ENCODE assay signal across 27 mouse cellular contexts in the genomic region with DNA sequence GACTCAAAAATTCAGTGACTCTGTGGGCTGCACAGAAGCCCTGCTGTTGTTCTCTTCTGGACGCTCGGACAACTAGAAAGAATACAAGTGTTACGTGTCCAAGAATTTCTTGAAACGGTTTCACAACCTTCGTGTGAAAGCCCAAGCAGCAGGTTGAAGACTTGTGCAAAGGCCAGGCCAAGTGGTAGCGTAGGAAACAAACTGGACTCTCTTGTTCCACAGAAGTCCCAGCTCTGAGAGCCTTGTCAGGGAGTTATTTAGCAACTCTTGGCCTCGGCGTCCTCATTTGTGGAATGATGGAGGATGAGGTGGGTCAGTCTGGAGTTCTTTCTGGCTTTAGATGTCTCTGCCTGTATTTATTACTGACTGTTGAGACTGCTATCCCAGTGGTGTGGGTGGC. TPM values are rescaled to one million over a fixed set of nuclear protein-coding genes. Genes with fewer than 3 reads are reported as not detected.
DNase-seq lines count a peak whose midpoint lies in the region; ATAC-seq and TF ChIP-seq lines count a peak whose summit lies in the region.
"Had no signal": no experiment of that assay in that cellular context is flagged by ENCODE, and none has a peak within 500 bp of the region (broad histone marks: within the 10 kb centered on the region; RNA-seq: fewer than 3 reads in every experiment).

No protein-coding gene starts in this region.

- H3K27ac ChIP-seq in heart, embryonic 10.5 days = no peak overlapping the region
- H3K27ac ChIP-seq in lung, postnatal 0 days (ENCODE audit: low read length) = no peak overlapping the region
- H3K27ac ChIP-seq: embryonic facial prominence, embryonic 12.5 days; embryonic facial prominence, embryonic 15.5 days; heart, adult 2 months; hindbrain, embryonic 10.5 days; hindbrain, embryonic 13.5 days; intestine, embryonic 15.5 days had no signal

- peaks cover 10% of the 10 kb centered on the region for H3K4me1 ChIP-seq in heart, embryonic 10.5 days
- H3K4me1 ChIP-seq in lung, postnatal 0 days (ENCODE audit: insufficient read depth, low read depth, low read length) = no peaks in the 10 kb centered on the region
- H3K4me1 ChIP-seq: hindbrain, embryonic 10.5 days; hindbrain, embryonic 13.5 days; intestine, embryonic 15.5 days had no signal

- H3K4me3 ChIP-seq in heart, embryonic 10.5 days = no peak overlapping the region
- no peak overlapping the region for H3K4me3 ChIP-seq in lung, postnatal 0 days (ENCODE audit: low read depth, low read length)
- H3K4me3 ChIP-seq: embryonic facial prominence, embryonic 12.5 days; embryonic facial prominence, embryonic 15.5 days; heart, adult 2 months; hindbrain, embryonic 10.5 days; hindbrain, embryonic 13.5 days; intestine, embryonic 15.5 days had no signal

- TF ChIP-seq EP300 in lung, postnatal 0 days (IDR thresholded peaks at IDR 0.05) = no peak

- no peaks in the 10 kb centered on the region; the same call in 1 of the 2 replicates for H3K27me3 ChIP-seq in heart, embryonic 10.5 days (ENCODE audit: insufficient read depth, poor library complexity, severe bottlenecking)
- H3K27me3 ChIP-seq in lung, postnatal 0 days (replicated peaks; ENCODE audit: insufficient read depth, low read length) = no peaks in the 10 kb centered on the region
- H3K27me3 ChIP-seq: embryonic facial prominence, embryonic 12.5 days; embryonic facial prominence, embryonic 15.5 days; hindbrain, embryonic 13.5 days; intestine, embryonic 15.5 days had no signal

- WGBS in heart, embryonic 10.5 days = 86% methylated on average over 8 of the region's 8 CpGs
- 74% methylated on average over 8 of the region's 8 CpGs for WGBS in lung, postnatal 0 days

- ATAC-seq in lung, postnatal 0 days = no peak
- ATAC-seq: CD4-positive, CD25-positive, alpha-beta regulatory T cell, adult 4 months; forebrain, embryonic 14.5 days; forebrain, postnatal 0 days; hindbrain, embryonic 16.5 days; intestine, embryonic 15.5 days had no signal

- no peak overlapping the region for H3K9ac ChIP-seq in lung, postnatal 0 days (replicated peaks; ENCODE audit: low read depth)
- H3K9ac ChIP-seq: embryonic facial prominence, embryonic 12.5 days; embryonic facial prominence, embryonic 15.5 days; forebrain, postnatal 0 days; hindbrain, embryonic 13.5 days; intestine, embryonic 15.5 days had no signal

- DNase-seq in gastrocnemius, postnatal 25 days = peak; percentile 41
- no peak for DNase-seq in gastrocnemius, postnatal 10 days
- DNase-seq in heart, adult 8-10 months (ENCODE audit: low spot score) = peak; percentile 47
- no peak for DNase-seq in heart, embryonic 10.5 days (ENCODE audit: low spot score)
- peak; percentile 23 for DNase-seq in lung, postnatal 0 days (ENCODE audit: low spot score)
- no peak for DNase-seq in lung, postnatal 4 days
- DNase-seq: adrenal gland, adult 2 months; adrenal gland, postnatal 14 days; cerebellum, adult 11 months; cerebellum, adult 2 months; cerebellum, adult 9-11 months; cerebellum, postnatal 25 days; forebrain, postnatal 0 days; kidney, adult 11 months; kidney, adult 8-10 months had no signal

- H3K4me2 ChIP-seq in lung, postnatal 0 days (replicated peaks; ENCODE audit: low read depth, low read length) = no peak overlapping the region
- H3K4me2 ChIP-seq: embryonic facial prominence, embryonic 12.5 days; embryonic facial prominence, embryonic 15.5 days; hindbrain, embryonic 13.5 days; intestine, embryonic 15.5 days had no signal

- no peaks in the 10 kb centered on the region for H3K9me3 ChIP-seq in heart, embryonic 10.5 days
- H3K9me3 ChIP-seq in lung, postnatal 0 days (ENCODE audit: low read length) = no peaks in the 10 kb centered on the region
- H3K9me3 ChIP-seq: embryonic facial prominence, embryonic 12.5 days; embryonic facial prominence, embryonic 15.5 days; hindbrain, embryonic 10.5 days; hindbrain, embryonic 13.5 days; intestine, embryonic 15.5 days had no signal

- no peak for TF ChIP-seq CTCF in lung, postnatal 0 days (IDR thresholded peaks at IDR 0.05)

- no peaks in the 10 kb centered on the region for H3K36me3 ChIP-seq in heart, embryonic 10.5 days
- no peaks in the 10 kb centered on the region for H3K36me3 ChIP-seq in lung, postnatal 0 days (ENCODE audit: insufficient read depth, low read length)
- H3K36me3 ChIP-seq: embryonic facial prominence, embryonic 12.5 days; embryonic facial prominence, embryonic 15.5 days; hindbrain, embryonic 10.5 days; hindbrain, embryonic 13.5 days; intestine, embryonic 15.5 days had no signal

RNA-seq across cellular contexts. Expression of a gene that starts 55.8 kb away (rescaled TPM):
- total RNA-seq in gastrocnemius, postnatal 25 days (2021) = 1 to 10 TPM; 8.5 to 8.8 TPM
- 1 to 10 TPM; 7.6 to 9.3 TPM for total RNA-seq in gastrocnemius, postnatal 10 days (2021)
- total RNA-seq in heart, adult 8-10 months (2022) = 10 to 100 TPM; 23.9 to 27.7 (median 24.9) TPM
- 1.1 and 2.1 TPM in 2 replicates for polyA plus RNA-seq in heart, embryonic 10.5 days (2016; fragmentation: Nextera tagmentation; extraction: Ambion mirVana)
- polyA plus RNA-seq in lung, postnatal 0 days (2015; fragmentation: Nextera tagmentation; extraction: Ambion mirVana) = 3.0 and 3.8 TPM in 2 replicates
- total RNA-seq: common myeloid progenitor, adult 5-6 weeks; MEL had no signal
- polyA plus RNA-seq: C2C12; CD4-positive, CD25-positive, alpha-beta regulatory T cell, adult 4 months had no signal

Comparison
In these comparisons a context has a peak if more than half of its experiments do, and no peak if none do; other contexts are left out.
1. DNase-seq: peak in gastrocnemius, postnatal 25 days (single experiment), heart, adult 8-10 months (single experiment) and lung, postnatal 0 days (single experiment); none in gastrocnemius, postnatal 10 days (single experiment), heart, embryonic 10.5 days (single experiment) and lung, postnatal 4 days (0 of 2).